Mouse (Mus musculus) adrenal gland, adult 18-20 months (tissue): ENCODE measurements around the gene Itih2. TPM values are rescaled to one million over a fixed set of nuclear protein-coding genes. Genes with fewer than 3 reads are reported as not detected.

Source experiments
- DNase-seq, 2 experiments: peaks; one replicate each; pipeline ENCODE4 v3.0.0; 2021 to 2022; ENCODE audit warnings: low spot score in 2 of 2
- total RNA-seq, 2 experiments: library from RNA; stranded (reverse); gene quantifications; 1 replicate in 1 of 2; 2 replicates in 1 of 2; pipeline ENCODE4 v1.2.3; 2021

Gene Itih2
- total RNA-seq, 2 experiments from 2014 or later = 7.5 to 8.9 TPM

- DNase-seq = no peak
These were observed 11.9 kb downstream of the Itih2 start for GRCm38 (mm10) chr2:10119276-10119675.

DNA sequence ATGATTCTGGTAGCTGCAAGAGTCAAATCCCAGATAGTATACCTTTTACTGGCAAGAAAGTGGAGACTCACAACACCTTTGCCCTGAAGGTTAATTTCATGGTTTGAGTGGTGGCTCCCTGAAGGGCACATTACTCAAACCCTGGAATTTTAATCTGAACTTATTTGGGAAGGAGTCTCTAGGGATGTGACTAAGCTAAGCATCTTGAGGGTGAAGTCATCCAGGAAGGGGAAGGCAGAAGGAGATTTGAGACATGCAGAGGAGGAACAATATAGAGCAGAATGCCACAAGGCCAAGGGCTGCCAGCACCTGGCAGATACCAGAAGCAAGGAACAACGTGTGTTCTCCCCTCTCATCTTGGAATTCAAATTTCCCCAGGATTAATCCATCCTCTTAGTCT, 12.4 kb downstream of the Itih2 start:
- no peak for DNase-seq

GRCm38 (mm10) chr2:10108535-10109189, 22.5 kb downstream of the Itih2 start:
- no peak for DNase-seq

DNA sequence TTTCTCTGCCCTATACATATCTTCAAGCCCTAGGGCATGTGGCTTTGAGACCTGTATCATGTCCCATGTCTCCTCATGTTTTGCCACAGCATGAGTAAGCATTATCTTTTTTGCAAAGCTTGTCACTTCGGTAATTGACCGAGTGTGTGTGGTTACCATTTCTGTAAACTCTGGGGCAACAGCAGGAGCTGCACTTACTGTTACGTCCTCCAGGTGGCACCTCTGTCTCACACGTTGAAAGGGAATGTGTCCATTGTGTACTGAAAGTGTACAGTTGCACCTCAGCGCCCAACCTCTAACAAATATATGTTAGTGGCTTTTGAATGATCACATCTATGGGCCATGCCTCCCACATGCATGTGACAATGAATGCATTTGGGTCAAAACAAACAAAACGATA, 30.0 kb downstream of the Itih2 start:
- peak; percentile 32 to 39 for DNase-seq

DNA sequence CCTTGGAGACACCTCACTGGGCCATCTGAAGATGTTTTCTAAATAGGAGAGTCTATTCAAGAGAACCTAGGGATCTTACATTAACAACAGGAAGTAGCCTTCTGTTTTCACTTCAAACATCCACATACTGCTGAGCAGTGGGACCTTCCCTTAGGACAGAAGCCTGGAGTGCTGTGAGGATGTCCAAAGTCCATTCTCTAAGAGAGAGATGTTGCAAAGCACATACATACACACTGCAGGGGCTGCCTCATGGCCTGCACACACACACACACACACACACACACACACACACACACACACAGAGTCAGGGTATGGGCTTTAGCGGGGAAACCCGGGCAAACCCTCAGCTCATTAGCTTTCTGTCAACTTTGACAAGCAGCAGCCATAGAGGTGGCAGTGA, 30.7 kb downstream of the Itih2 start:
- DNase-seq = no peak

DNA sequence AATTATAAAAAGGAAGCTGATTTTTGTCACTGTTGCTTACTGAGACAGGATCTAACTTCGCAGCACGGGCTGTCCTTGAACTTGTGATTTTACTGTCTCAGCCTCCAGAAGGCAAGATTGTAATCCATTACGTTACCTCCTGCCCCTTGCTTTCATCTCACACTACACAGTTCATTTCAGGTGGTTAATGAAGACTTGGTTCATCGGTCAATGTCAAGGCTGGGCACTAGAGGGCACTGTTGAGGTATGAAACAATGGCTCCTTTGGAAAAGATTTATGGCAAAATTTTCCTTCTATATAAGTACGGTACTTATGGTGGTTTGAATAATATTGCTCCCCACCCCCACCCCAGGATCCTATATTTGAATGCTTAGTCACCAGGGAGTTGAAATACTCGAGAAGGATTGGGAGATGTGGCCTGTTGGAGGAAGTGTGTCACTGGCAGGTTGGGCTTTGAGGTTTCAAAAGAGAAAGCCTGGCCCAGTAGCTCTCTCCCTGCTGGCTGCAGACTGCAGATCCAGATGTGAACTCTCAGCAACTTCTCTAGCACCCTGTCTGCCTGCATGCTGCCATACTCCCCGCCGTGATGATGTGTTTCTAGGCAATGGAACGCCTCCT, 32.5 kb downstream of the Itih2 start:
- DNase-seq = peak; percentile 45 to 47

DNA sequence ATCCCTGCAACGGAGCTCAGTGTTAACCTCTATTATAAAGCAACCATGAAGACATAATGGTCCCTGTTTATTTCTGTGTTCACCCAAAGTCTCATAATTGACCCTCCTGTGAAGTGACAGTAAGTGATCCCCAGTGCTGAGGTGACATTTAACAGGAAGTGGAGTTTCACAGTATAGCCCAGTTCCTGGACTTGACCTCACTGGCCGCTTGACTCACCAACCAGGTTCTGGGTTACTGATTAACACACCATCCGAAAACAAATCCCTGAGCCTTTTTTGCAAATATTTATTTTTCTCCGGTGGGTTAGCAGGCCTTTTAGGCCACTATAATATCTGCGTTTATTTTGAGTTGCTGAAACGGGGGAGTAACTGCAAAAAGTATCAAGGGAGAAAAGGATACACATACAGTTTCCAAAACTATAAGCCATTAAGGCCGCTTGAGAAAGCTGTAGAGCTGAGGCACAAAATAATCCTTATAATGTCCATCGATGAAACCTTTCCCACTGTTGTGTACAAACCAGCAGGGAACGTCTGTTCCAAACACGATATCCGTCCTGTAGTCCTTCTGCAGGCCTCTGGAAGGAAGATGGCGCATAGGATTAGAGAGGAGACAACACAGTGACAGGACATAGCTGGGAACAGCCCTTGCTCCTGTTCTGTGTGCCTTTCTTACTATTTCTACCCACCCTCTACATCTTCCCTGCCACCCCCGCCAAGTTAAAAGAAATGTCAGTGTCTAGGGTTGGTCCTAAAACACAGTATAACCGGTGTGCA, 36.7 kb downstream of the Itih2 start:
- DNase-seq = no peak

GRCm38 (mm10) chr2:10087256-10087850, 43.8 kb downstream of the Itih2 start:
- peak in 1 of 2 experiments; percentile 14 for DNase-seq

GRCm38 (mm10) chr2:10082737-10083136, 48.5 kb downstream of the Itih2 start:
- DNase-seq = no peak

GRCm38 (mm10) chr2:10081453-10082080, 49.6 kb downstream of the Itih2 start:
- DNase-seq = no peak

DNA sequence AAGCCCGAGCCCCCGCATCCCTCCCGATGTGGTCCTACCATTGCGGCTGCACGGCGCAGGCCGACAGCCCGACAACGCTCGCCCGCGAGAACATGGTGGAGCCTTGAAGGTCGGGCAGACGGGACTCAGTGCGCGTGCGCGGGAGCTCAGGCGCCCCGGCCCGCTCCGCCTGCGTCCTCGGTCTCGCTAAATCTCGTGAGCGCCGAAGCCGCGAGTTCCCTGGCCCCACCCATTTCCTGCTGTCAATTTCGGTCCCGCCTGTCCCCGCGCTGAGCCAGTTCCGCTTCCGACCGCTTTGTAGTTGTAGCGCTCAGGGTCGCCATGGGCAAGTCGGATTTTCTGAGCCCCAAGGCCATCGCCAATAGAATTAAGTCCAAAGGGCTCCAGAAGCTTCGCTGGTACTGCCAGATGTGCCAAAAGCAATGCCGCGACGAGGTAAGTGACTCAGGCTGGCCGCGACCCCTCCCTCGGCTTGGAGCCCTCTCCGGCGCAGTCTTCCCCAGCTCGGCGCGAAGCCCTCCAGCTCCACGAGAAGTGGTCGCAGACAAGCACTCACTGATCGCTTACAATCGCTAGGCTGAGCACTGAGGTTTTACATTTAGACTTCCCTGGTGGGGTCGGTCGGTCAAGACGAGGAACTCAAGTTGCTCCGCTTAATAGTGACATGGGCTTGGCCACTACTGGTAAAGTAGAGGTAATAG, 50.7 kb downstream of the Itih2 start, which contains the start of the genes Atp5c1 and Kin:
Gene Atp5c1, minus strand, starts transcription at position 201 of the 701 bp plus-strand sequence.
Gene Kin, plus strand, starts transcription at position 284 of the 701 bp plus-strand sequence.
- peak; percentile 93 to 94 for DNase-seq

GRCm38 (mm10) chr2:10079745-10080309, 51.4 kb downstream of the Itih2 start:
- peak in 1 of 2 experiments; percentile 17 for DNase-seq

DNA sequence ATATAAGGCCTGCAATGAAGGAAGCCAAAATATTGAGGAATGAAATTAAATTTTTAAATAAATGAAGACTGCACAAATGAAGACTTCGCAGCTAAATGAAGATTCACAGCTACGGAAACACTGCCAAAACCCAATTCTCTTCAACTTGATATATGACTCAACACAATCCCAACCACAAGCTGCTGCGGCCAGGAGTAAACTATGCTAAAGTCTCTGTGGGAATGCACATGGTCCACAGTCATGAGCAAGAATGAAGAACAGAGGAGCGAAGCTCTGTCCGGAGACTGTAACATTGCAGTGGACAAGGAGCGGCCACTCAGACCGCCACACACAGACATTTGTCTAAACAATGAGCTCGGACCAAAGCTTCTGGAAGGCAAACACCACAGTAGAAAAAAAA, 54.5 kb downstream of the Itih2 start:
- no peak for DNase-seq

- DNase-seq = no peak
These were observed 56.7 kb downstream of the Itih2 start for GRCm38 (mm10) chr2:10074470-10074869.

DNA sequence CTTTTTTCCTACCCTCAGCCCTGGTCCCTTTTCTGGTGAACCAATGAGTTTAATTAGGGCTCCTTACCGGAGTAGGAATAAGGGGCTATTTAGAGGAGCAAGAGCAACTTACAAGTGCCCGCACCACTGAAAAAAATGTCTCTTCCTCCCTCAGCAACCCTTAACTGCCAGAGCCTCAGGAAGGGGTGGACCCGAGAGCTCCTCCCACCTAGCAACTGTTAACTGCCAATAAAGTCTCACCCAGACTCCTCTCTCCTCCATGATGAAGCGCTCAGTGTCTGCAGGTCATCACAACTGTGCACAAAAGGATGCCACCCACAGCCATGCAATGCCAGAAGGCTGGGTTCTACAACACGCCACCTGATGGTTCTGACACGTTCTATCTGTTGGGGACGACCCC, 59.4 kb downstream of the Itih2 start:
- no peak for DNase-seq

GRCm38 (mm10) chr2:10058836-10059235, 72.4 kb downstream of the Itih2 start:
- no peak for DNase-seq

- DNase-seq = no peak
These were observed 79.2 kb downstream of the Itih2 start for GRCm38 (mm10) chr2:10051996-10052395.

GRCm38 (mm10) chr2:10050878-10051277, 80.3 kb downstream of the Itih2 start:
- no peak for DNase-seq

- no peak for DNase-seq
These were observed 81.7 kb downstream of the Itih2 start for GRCm38 (mm10) chr2:10049456-10049855.

DNA sequence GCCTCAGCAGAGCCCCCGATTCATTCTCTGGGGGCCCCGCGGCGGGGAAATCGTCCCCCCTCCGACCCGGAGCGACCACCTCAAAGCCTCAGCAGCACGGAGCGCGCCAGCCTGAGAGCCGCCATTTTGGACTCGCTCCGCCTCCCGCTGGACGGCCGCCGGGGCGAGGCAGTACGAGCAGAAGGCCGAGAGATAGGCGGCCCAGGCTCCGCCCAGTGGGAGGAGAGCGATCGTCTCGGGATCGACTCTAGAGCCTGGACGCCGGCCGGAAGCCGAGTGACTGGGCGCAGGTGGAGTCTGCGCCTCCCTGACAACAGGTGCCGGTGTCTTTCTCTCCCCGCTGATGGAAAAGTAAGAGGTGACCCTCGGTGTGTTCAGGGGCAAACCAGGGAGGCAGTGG, 82.7 kb downstream of the Itih2 start, which contains the start of gene Taf3:
Gene Taf3, minus strand, starts transcription at position 136 of the 400 bp plus-strand sequence.
- peak; percentile 89 to 90 for DNase-seq
